Mouse (Mus musculus) T-cell, adult 2 months (primary cell): ENCODE measurements around the gene Grcc10.

Source experiments
- DNase-seq: peaks from one replicate; pipeline ENCODE4 v3.0.0; 2022; ENCODE audit warnings: low spot score

The Grcc10 gene

GRCm38 (mm10) chr6:124731038-124731437, 10.1 kb downstream of the Grcc10 start:
- DNase-seq, result no peak

GRCm38 (mm10) chr6:124729850-124730705, 11.1 kb downstream of the Grcc10 start:
- peak; percentile 22 for DNase-seq

GRCm38 (mm10) chr6:124728621-124729020, 12.6 kb downstream of the Grcc10 start:
- no peak for DNase-seq

GRCm38 (mm10) chr6:124724472-124724871, 16.7 kb downstream of the Grcc10 start:
- DNase-seq, result no peak

- DNase-seq, result peak; percentile 56
Measured at GRCm38 (mm10) chr6:124723541-124723940, 17.6 kb downstream of the Grcc10 start.

- DNase-seq, result peak; percentile 19
Measured at GRCm38 (mm10) chr6:124722876-124723473, 18.2 kb downstream of the Grcc10 start.

- DNase-seq, result peak; percentile 18
Measured at GRCm38 (mm10) chr6:124720904-124721303, 20.3 kb downstream of the Grcc10 start.

GRCm38 (mm10) chr6:124719354-124719978, 21.7 kb downstream of the Grcc10 start:
- no peak for DNase-seq

- no peak for DNase-seq
Measured at GRCm38 (mm10) chr6:124718703-124719102, 22.5 kb downstream of the Grcc10 start.

GRCm38 (mm10) chr6:124717968-124718367, 23.2 kb downstream of the Grcc10 start:
- DNase-seq, result no peak

- peak; percentile 41 for DNase-seq
Measured at GRCm38 (mm10) chr6:124716864-124717490, 24.2 kb downstream of the Grcc10 start.

GRCm38 (mm10) chr6:124712918-124713317, 28.3 kb downstream of the Grcc10 start:
- DNase-seq, result no peak

- DNase-seq, result peak; percentile 97
Measured at GRCm38 (mm10) chr6:124711824-124712782, 29.1 kb downstream of the Grcc10 start, which contains the start of the genes Emg1 and Phb2. Gene Emg1 (minus strand): TSS chr6:124712178. Gene Phb2 (plus strand): TSS chr6:124712336.

GRCm38 (mm10) chr6:124708289-124708889, 32.8 kb downstream of the Grcc10 start:
- DNase-seq, result no peak

GRCm38 (mm10) chr6:124706061-124706627, 35.0 kb downstream of the Grcc10 start:
- DNase-seq, result no peak

- DNase-seq, result no peak
Measured at GRCm38 (mm10) chr6:124704417-124704816, 36.8 kb downstream of the Grcc10 start.

- no peak for DNase-seq
Measured at GRCm38 (mm10) chr6:124703789-124704188, 37.4 kb downstream of the Grcc10 start.

GRCm38 (mm10) chr6:124702784-124703103, 38.4 kb downstream of the Grcc10 start:
- peak; percentile 80 for DNase-seq

GRCm38 (mm10) chr6:124702102-124702783, 38.9 kb downstream of the Grcc10 start:
- no peak for DNase-seq

- DNase-seq, result peak; percentile 41
Measured at GRCm38 (mm10) chr6:124701338-124701737, 39.8 kb downstream of the Grcc10 start.
